Mouse (Mus musculus) cerebellum, postnatal 36 days (tissue): ENCODE data around the gene Car14.

Experiments used
- DNase-seq, 2 experiments: peaks; one replicate each; pipeline ENCODE4 v3.0.0; 2021 to 2022; ENCODE audit warnings: mixed read lengths in 2 of 2

The Car14 gene

GRCm38 (mm10) chr3:95851317-95851716 lies 53.2 kb downstream of the Car14 start:
- DNase-seq, result no peak

GRCm38 (mm10) chr3:95850611-95851010 lies 53.9 kb downstream of the Car14 start:
- DNase-seq, result no peak
